Mouse (Mus musculus) cerebellum, adult 11-12 months (tissue): Measurements from ENCODE around the gene Olfr958.

Experiments
- DNase-seq: peaks from one replicate; pipeline ENCODE4 v3.0.0; 2022

Olfr958 gene

DNA sequence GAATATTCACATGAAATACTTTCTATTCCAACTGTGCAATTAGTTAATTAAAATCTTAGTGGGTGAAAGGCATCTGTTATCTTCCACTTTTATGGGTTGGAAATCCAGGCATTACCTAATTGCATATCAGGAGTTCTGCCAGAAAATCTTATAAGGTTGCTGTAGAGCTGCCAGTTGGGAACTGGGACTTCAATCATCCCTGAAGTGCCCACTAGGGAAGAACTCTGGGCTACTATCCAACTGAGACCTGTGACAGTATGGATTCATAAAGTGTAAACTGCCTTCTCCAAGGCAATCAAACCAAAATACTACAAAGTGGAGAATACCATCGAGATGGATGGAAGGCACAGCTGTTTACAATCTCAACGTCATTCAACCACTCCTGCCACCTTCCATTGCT is at the start of gene Olfr958:
Olfr958 (minus strand) TSS at position 109 of the 400 bp plus-strand sequence.
- DNase-seq: no peak

DNA sequence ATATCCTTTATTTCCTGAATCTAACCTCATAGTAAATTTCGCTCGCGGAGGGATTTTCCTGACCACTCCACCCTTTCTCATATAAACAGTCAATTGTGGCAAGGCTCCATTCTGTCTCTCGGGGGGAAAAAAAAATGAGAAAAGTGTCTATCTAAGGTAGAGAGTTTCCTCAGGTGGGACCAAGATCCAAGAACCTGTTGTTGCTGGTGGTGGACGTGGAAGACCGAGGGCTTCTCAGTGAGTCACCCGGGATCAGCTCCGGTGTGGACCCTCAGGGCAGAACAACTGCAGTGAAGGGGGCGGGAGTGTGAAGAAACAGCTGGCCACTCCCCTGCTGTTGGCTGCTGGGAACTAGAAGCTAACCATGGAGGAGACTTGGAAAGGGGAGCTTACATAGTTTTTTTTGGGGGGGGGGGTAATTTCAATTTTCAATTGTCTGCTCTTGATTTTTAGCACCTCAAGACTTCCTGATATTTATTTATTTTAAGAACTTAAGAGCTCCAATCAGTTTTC is 49.5 kb upstream of the Olfr958 start:
- no peak for DNase-seq

DNA sequence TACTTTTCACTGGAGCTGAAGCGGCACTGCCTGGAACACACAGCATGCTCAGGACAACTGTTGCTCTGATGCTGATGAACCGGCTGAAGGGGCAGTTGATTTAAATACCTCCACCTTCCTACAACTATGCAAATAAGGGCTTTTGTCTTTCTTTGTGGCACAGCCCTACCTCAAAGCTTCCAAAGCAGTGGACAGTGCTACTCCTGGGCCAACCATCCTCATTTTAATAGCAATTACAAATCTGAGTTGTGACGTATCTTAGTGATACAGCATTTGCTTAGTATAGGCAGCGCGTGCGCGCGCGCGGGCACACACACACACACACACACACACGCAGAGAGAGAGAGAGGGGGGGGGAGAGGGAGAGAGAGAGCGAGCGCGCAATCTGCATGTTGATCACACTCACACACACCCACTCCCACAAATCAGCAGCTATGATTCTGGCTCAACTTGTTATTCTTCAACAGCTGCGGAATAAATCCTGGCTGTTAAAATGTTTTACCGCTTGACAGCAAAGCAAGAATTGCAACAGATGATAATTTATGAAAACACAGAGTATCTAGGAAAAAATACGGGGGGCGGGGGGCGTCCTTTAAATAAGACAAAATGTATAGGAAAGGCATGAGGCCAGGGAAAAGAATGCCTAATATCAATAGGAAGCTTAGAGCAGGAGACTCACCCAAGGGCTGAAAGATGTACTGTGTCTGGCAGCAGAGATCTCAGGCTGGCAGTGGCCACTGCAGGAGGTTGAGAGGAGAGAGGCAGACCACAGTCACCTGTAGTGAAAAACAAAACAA is 48.9 kb upstream of the Olfr958 start:
- no peak for DNase-seq

DNA sequence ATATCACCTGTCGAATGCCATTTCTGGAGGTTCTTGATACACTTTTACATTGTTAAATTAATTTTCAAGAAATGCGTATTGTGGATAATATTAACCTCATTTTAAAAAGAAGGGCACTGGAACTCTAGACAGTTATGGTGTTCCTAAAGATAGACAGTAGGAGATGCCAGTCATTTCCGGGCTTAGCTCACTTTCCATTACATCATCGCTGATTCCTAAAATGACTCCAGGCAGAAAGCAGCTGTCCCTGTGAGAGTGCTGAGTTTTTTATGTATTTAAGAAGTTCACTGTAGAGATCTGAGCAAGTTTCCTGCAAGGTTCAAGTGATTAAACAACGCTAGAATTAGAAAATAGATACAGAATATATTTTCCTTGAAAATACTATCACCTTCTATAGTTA is 23.2 kb upstream of the Olfr958 start:
- no peak for DNase-seq

DNA sequence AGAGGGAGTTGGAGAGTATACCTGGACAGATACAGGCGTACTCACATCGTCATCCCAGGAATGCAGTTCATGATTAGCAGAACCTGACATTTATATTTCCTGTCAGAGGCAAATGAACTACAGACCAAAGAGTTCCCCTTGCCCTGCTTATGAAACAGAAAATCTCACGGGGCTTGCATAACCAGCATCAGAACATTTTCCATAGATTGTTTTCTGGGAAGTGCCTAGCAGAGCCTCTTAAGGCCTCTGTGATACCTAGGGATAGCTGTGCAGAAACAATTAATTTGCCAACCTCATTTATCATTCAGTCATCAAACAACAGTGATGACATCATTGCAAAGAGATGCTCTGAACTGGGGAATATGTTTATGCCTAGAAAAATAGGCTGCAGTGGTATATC is 21.6 kb upstream of the Olfr958 start, which contains the start of gene Olfr959:
Olfr959 (minus strand) TSS at position 101 of the 400 bp plus-strand sequence.
- DNase-seq: no peak

DNA sequence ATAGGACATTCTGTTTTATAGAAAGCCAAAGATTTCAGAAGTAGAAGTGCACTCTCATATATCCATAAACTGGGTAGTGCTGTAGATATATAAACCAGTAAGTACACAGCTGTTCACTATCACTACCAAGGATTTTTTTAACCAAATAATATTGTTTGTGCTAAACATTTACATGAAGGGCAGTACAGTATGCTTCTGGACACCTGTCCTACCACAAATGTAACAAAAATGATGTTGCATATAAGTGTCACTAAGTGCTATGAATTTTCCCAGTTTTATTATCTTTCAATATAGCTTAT is 4.4 kb upstream of the Olfr958 start:
- DNase-seq: no peak

DNA sequence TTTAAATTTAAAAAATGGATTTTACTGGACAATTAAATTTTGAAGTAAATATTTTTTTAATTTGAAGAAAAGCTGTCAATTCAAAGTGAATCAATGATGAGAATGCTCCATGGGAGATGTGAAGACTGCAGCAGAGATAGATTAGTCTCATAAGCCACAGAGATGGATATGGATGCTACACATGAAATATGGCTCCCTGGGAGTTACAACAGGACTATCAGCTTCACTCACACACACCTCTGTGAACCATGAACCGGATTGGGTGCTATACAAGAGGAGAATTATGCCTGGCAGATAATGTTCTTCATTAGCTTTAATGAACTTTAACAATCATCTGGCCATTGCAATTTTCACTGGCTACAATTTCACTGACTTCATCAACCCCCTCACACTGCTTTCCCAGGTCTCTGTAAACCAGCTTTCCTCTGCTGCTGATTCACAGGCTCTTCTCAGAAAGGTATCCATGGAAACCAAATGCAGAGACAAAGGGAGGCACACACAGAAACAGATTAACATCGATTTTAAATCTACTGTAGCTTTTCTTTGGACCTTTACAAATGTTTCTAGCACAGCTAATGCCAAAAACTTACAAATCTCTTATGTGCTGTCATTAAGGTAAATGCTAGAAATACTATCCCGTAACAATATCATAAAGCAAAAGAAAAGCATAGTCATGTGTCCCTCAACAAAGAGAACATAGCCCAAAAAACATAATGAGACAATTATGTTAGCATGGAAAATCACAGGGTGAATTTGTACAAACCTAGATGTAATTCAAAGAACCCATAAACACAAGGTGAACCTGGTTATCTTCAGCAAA is 3.9 kb upstream of the Olfr958 start:
- no peak for DNase-seq

DNA sequence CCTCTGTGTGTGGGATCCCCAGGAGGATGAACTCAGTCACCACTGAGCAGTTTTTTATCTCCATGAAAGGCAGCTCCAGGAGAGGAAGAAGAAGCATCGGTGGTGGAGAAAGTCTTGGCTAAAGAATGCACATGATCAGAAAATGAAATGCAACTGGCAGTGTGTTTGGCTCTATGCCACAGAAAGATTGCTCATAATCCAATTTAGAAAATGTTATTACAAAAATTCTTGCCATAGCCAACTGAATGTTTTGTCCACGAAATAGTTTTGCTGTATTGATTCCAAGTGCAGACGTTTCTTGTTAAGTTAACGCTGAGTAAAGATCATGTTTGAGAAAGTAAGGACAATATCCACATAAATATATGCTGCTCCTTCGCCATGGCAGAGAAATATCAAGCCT is 3.0 kb downstream of the Olfr958 start:
- no peak for DNase-seq

DNA sequence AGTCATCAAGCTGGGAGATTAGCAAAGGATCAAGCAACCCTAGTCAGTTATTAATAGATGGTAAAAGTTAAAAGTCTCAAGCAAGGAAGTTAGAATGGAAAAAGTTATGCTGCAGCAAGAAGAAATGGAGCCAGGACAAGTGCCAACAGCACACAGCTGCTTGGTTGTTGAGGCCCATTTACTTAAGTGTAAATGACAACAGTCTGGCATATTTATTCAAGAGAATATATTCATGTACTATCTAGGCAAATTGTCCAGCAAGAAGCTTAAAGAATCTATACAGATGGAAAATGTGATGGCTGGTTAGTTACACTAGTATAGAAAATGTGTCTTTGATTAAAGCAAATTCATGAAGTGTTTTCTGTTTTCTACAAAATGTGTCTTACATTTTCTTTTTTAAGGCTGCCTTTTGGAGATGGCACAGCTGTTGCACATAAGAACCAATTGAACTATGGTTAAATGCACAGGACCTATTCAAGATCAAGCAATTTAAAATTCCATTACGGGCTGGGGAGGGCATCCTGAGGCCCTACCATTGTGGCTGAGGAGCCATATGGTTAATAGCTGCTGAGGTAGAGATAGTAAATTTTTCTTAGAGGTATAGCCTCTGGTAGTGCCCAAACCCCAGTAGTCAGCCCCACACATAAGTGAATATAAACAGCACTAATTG is 30.1 kb downstream of the Olfr958 start:
- DNase-seq: no peak

DNA sequence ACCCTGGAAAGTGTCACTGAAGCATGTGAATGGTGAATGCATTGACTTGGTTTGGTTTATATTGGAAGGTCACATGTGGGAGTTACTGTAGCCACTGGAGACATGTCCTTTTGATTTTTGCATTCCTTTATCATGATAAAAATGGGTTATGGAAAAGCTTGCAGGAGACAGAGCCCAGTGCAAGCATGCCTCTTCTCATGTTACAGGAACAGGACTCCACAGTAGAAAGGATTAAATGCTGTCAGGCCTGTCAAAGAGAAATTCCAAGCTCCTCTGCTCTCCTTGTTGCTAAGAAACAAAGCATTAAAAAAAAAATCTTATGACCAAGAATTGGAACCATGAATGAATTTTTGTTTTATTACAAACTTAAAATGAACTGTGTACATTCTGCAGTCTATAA is 35.3 kb downstream of the Olfr958 start:
- DNase-seq: no peak

DNA sequence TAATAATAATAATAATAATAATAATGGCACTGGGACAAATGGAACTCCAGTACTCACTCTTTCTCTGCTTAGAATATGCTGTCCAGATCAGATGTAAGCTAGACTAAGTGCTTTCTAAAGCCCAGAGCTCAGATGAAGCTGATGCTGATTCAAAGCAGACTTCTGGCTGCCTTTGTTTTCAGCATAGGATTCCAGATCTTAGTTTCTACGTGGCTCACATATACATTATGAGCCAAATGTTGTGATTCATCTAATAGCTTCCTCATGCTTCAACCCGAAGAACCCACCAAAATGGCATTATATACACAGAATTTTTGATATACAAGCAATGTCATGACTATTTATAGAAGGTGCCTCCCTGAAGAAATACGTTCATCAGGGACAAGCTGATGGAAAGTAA is 38.3 kb downstream of the Olfr958 start, which contains the start of gene Olfr957:
Olfr957 (minus strand) TSS at position 279 of the 400 bp plus-strand sequence.
- no peak for DNase-seq

DNA sequence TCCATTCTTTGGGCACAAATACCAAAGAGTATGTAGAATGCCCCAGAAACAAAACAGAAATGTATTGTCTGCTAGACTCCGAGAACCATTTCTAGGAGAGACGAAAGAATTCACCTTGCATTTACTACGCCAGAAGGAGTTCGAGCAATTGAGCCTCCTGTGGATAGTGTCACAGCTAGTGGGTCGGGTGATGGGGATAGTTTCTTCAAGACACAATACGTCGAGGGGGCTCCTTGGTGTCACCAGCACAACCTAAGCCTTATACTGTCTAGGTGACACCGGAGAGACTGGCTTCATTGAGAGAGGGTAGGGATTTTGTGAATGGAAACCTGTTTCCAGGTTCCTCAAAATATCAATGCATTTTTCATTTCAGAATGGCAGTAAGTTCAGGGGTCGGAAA is 44.4 kb downstream of the Olfr958 start:
- DNase-seq: no peak

DNA sequence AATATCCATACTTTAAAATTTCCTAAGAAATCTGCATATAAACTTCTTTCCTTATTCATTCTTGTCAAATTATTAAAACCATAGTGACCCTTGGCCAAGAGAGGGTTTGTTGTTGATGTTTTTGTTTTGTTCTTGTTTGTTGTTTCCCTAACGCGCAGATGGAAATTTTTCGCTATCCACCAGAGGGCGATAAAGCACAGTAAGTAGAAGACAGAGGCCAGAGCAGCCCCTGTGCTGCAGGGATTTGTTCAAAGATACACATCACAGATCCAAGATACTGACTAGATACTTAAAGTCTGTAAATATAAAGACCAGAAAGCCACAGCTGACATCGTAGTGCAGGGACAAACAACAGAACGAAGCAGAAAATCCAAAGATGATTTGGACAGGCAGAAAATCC is 44.9 kb downstream of the Olfr958 start:
- no peak for DNase-seq
